Mouse (Mus musculus): Measurements from ENCODE around the gene Sema4d.

The Sema4d gene

DNA sequence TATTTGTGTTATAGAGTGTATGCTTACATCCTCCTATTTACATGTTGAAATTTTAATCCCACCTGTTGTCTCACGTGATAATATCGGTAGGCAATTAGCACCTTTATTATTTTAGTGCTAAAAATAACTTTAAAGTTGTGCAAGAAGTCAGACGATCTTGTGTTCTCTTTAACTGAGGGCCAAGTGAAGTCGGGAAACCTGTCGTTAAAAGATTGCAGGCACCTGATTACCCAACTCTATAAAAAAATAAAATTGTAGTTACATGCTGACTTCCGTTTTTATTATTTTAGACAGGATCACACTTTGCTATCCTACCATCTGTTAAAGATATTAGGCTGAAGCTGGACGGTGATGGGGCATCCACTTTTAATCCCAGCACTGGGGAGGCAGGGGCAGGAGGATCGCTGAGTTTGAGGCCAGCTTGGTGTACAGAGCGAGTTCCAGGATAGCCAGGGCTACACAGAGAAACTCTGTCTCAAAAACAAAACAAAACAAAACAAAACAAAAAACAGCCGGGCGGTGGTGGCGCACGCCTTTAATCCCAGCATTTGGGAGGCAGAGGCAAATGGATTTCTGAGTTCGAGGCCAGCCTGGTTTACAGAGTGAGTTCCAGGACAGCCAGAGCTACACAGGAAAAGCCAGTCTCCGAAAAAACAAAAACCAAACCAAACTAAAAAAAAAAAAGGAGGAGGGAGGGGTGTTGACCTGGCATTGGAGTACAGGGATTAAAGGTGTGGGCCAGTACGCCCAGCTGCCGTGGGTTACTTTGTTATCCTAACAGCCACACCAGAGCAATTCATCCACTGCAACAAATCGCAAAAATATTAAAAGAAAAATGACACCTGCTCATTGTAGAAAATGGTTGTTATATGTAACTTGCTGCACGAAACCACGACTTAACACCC lies 149.4 kb downstream of the Sema4d start:
- no peak for DNase-seq (ENCODE audit: extremely low spot score)

DNA sequence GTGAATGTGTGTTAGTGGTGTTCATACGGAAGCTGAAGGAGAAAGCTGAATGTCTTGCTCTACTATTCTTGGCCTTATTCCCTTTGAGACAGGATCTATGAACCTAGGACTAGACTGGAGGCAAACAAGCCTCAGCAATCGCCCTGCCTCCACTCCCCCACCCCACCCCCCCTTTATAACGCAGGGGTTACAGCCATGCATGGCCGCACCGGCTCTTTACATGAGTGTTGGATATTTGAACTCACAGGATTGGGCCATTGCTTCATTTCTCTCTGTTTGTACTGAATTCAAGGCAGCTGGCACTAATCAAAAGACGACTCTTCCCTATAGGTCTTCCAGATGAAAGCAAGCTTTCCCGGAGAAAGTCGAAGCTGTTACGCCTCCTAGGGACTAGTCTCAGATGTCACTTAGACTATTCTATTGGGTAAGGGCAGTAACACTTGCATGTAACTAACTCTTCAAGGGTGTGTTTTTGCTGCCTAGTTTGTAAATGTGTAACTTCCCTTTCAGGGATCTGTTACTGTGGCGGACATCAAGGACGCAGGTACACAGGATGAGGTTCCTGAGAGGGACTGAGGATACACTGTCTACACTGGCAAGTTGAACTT lies 151.3 kb downstream of the Sema4d start:
- DNase-seq (ENCODE audit: extremely low spot score) = no peak

DNA sequence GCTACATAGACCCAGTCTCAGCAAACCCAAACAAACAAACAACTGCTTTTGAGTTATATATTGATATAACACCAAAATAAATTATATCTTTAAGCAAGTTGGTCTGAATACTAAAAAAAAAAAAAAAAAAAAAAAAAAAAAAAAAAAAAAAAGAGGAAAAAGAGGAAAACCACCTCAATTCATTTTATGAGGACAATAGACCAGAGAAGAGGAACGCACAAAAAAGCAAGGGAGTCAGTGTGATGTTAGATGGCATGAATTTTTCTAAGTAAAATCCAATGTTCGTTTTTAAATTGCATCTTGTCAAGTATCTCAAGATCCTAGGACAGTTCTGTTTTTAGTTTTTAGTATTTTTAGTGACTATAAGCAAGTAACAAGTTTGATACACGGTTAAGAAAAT lies 152.1 kb downstream of the Sema4d start:
- DNase-seq (ENCODE audit: extremely low spot score) = no peak

GRCm38 (mm10) chr13:51638958-51639357 lies 154.6 kb downstream of the Sema4d start:
- no peak for DNase-seq (ENCODE audit: extremely low spot score)

Measured in embryo, embryonic 9.5 days (tissue).